ENCODE assay signal across 7 mouse cellular contexts in genomic region chr5:137656977-137657376, GRCm38 (mm10). TPM values are rescaled to one million over a fixed set of nuclear protein-coding genes. Genes with fewer than 3 reads are reported as not detected.
DNase-seq lines count a peak whose midpoint lies in the region; ATAC-seq lines count a peak whose summit lies in the region.

No protein-coding gene starts in this region.

- H3K27me3 ChIP-seq in forebrain, embryonic 13.5 days: no peaks in the 10 kb centered on the region
- H3K27me3 ChIP-seq in hindbrain, embryonic 10.5 days (ENCODE audit: insufficient read depth, poor library complexity, severe bottlenecking): no peaks in the 10 kb centered on the region
- H3K27me3 ChIP-seq in lung, embryonic 15.5 days: no peaks in the 10 kb centered on the region

- peak; percentile 85 for ATAC-seq in forebrain, embryonic 13.5 days
- peak; percentile 53; the same call in 1 of the 2 replicates for ATAC-seq in lung, embryonic 15.5 days (ENCODE audit: borderline replicate concordance, extremely low read depth, low FRiP score, low TSS enrichment)

- WGBS in forebrain, embryonic 13.5 days: 34% methylated on average over 6 of the region's 6 CpGs
- WGBS in hindbrain, embryonic 10.5 days: 41% methylated on average over 6 of the region's 6 CpGs
- 20% methylated on average over 6 of the region's 6 CpGs for WGBS in lung, embryonic 15.5 days

- no peak overlapping the region for H3K4me2 ChIP-seq in forebrain, embryonic 13.5 days
- H3K4me2 ChIP-seq in lung, embryonic 15.5 days: no peak overlapping the region

- no peaks in the 10 kb centered on the region for H3K4me1 ChIP-seq in forebrain, embryonic 13.5 days
- no peaks in the 10 kb centered on the region; the same call in 1 of the 2 replicates for H3K4me1 ChIP-seq in hindbrain, embryonic 10.5 days (replicated peaks)
- peaks cover 4% of the 10 kb centered on the region; the same call in 1 of the 2 replicates for H3K4me1 ChIP-seq in lung, embryonic 15.5 days

- no peaks in the 10 kb centered on the region for H3K9me3 ChIP-seq in forebrain, embryonic 13.5 days (replicated peaks)
- H3K9me3 ChIP-seq in hindbrain, embryonic 10.5 days: no peaks in the 10 kb centered on the region
- H3K9me3 ChIP-seq in lung, embryonic 15.5 days: no peaks in the 10 kb centered on the region

- DNase-seq in Muller cell, postnatal 12 days (ENCODE audit: inconsistent ontology term): peak; percentile 70
- peak; percentile 47 for DNase-seq in c-Kit-negative CD71-positive TER-119-positive erythroid progenitor cells, embryonic 14.5 days (ENCODE audit: low read depth, low spot score)
- DNase-seq in hindbrain, embryonic 10.5 days (ENCODE audit: low spot score): peak; percentile 61
- DNase-seq in layer of hippocampus, adult 9-11 months: peak; percentile 77
- DNase-seq in retina, adult 2 months (ENCODE audit: low read depth, low spot score): peak; percentile 51

- no peak overlapping the region for H3K4me3 ChIP-seq in forebrain, embryonic 13.5 days
- no peak overlapping the region for H3K4me3 ChIP-seq in hindbrain, embryonic 10.5 days
- H3K4me3 ChIP-seq in lung, embryonic 15.5 days: no peak overlapping the region

- no peak overlapping the region for H3K9ac ChIP-seq in forebrain, embryonic 13.5 days
- H3K9ac ChIP-seq in lung, embryonic 15.5 days: no peak overlapping the region

- peaks cover 75% of the 10 kb centered on the region for H3K36me3 ChIP-seq in forebrain, embryonic 13.5 days (ENCODE audit: poor library complexity, severe bottlenecking)
- peaks cover 75% of the 10 kb centered on the region for H3K36me3 ChIP-seq in hindbrain, embryonic 10.5 days
- H3K36me3 ChIP-seq in lung, embryonic 15.5 days: peaks cover 19% of the 10 kb centered on the region

- H3K27ac ChIP-seq in forebrain, embryonic 13.5 days: 0 out of 2 replicates have a peak overlapping the region, but pooled peaks have one; percentile 20
- H3K27ac ChIP-seq in hindbrain, embryonic 10.5 days: no peak overlapping the region
- no peak overlapping the region for H3K27ac ChIP-seq in lung, embryonic 15.5 days

RNA-seq across cellular contexts. Expression of gene Irs3, which starts 11.5 kb away (rescaled TPM):
- 0.08 TPM in 1 of 2 replicates, not detected in the other for polyA plus RNA-seq in forebrain, embryonic 13.5 days (2015; fragmentation: Nextera tagmentation; extraction: Ambion mirVana)
- 0.42 and 0.67 TPM in 2 replicates for polyA plus RNA-seq in hindbrain, embryonic 10.5 days (2016; fragmentation: Nextera tagmentation; extraction: Ambion mirVana)
- 0.06 TPM in 1 of 2 replicates, not detected in the other for polyA plus RNA-seq in lung, embryonic 15.5 days (2015; fragmentation: Nextera tagmentation; extraction: Ambion mirVana)

RNA-seq across cellular contexts. Expression of gene Sap25, which starts 15.8 kb away (rescaled TPM):
- 7.7 and 8.3 TPM in 2 replicates for polyA plus RNA-seq in forebrain, embryonic 13.5 days (2015; fragmentation: Nextera tagmentation; extraction: Ambion mirVana)
- polyA plus RNA-seq in hindbrain, embryonic 10.5 days (2016; fragmentation: Nextera tagmentation; extraction: Ambion mirVana): 7.1 and 7.8 TPM in 2 replicates
- polyA plus RNA-seq in lung, embryonic 15.5 days (2015; fragmentation: Nextera tagmentation; extraction: Ambion mirVana): 6.5 and 8.3 TPM in 2 replicates

RNA-seq across cellular contexts. Expression of gene Agfg2, which starts 27.5 kb away (rescaled TPM):
- polyA plus RNA-seq in forebrain, embryonic 13.5 days (2015; fragmentation: Nextera tagmentation; extraction: Ambion mirVana): 22.8 and 23.4 TPM in 2 replicates
- polyA plus RNA-seq in hindbrain, embryonic 10.5 days (2016; fragmentation: Nextera tagmentation; extraction: Ambion mirVana): 25.9 and 27.6 TPM in 2 replicates
- 15.5 and 16.7 TPM in 2 replicates for polyA plus RNA-seq in lung, embryonic 15.5 days (2015; fragmentation: Nextera tagmentation; extraction: Ambion mirVana)

RNA-seq across cellular contexts. Expression of gene Gm20605, which starts 28.0 kb away (rescaled TPM):
- polyA plus RNA-seq in forebrain, embryonic 13.5 days (2015; fragmentation: Nextera tagmentation; extraction: Ambion mirVana): 7.3 and 10.8 TPM in 2 replicates
- 14.1 and 14.9 TPM in 2 replicates for polyA plus RNA-seq in hindbrain, embryonic 10.5 days (2016; fragmentation: Nextera tagmentation; extraction: Ambion mirVana)
- polyA plus RNA-seq in lung, embryonic 15.5 days (2015; fragmentation: Nextera tagmentation; extraction: Ambion mirVana): 9.4 and 9.6 TPM in 2 replicates

RNA-seq across cellular contexts. Expression of gene Lrch4, which starts 28.1 kb away (rescaled TPM):
- polyA plus RNA-seq in forebrain, embryonic 13.5 days (2015; fragmentation: Nextera tagmentation; extraction: Ambion mirVana): 24.5 and 25.0 TPM in 2 replicates
- polyA plus RNA-seq in hindbrain, embryonic 10.5 days (2016; fragmentation: Nextera tagmentation; extraction: Ambion mirVana): 35.3 and 39.7 TPM in 2 replicates
- polyA plus RNA-seq in lung, embryonic 15.5 days (2015; fragmentation: Nextera tagmentation; extraction: Ambion mirVana): 35.7 and 37.1 TPM in 2 replicates
